Mouse (Mus musculus): ENCODE measurements at regions not wholly inside any gene's neighbourhood (a gene's known extent, or its start where the extent isn't known, plus 50 kb on each side); places are given as distances from the start of the nearest gene placed in this dataset.

DNA sequence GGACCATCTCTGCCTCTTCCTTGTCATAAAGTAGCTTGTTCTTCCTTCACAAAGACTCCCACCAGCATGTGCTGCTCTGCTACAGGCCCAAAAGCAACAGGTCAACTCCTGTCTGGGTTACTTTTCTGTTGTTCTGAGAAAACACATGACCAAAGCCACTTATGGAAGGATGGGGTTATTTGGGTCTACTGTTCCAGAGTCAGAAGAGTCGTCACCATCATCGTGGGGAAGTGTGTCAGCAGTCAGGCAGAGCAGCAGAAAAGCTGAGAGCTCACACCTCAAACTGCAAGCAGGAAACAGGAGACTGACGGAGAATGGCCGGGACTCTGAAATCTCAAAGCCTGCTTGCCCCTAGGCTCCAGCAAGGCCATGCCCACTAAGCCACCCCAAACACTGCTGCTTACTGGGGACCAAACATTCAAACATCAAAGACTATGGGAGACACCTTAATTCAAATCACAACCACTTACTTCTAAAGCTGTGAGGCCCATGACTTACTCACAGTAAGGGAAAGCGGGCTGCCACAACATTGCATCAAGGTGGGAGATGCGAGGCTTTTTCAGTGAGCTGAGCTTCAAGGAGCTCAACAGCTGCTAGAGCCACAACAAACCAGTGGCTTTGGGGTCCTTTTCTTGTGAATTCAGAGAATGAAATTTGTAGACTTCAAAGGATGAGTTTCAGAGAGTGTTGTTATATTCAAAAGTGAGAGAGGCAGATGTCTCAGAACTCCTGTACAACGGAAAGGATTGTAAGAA lies 96.6 kb upstream of the Hs6st1 start:
- TF ChIP-seq POLR2A (IDR thresholded peaks at IDR 0.05; ENCODE audit: insufficient read depth, low read depth, low read length) (no peak), CTCF (IDR thresholded peaks at IDR 0.05; ENCODE audit: insufficient read depth, low read depth, low read length) (no peak)

Measured in olfactory bulb, adult 2 months (tissue).